Mouse (Mus musculus) lung, embryonic 16.5 days (tissue): Measurements from ENCODE around the gene Cdh12. TPM values are rescaled to one million over a fixed set of nuclear protein-coding genes. Genes with fewer than 3 reads are reported as not detected.

ENCODE experiments used
- ATAC-seq: fragments of 200-750 bp; cut with Nextera tagmentation; 2 replicates; pipeline ENCODE4 v1.8.0; 2017; ENCODE audit warnings: low read depth, mild to moderate bottlenecking, moderate library complexity
- H3K27ac ChIP-seq: fragments of 300-500 bp; sonication (generic); 2 replicates; pipeline ENCODE4 v1.5.1; 2014; ENCODE audit warnings: mild to moderate bottlenecking, control low read depth, low read length
- H3K27me3 ChIP-seq: fragments of 300-500 bp; sonication (generic); 2 replicates; pipeline ENCODE4 v1.6.1; 2014; ENCODE audit warnings: low read depth, low read length, mixed read lengths; ENCODE audit not compliant: control insufficient read depth, insufficient read depth
- H3K36me3 ChIP-seq: fragments of 300-500 bp; sonication (generic); 2 replicates; pipeline ENCODE4 v1.6.1; 2014; ENCODE audit warnings: low read length; ENCODE audit not compliant: control insufficient read depth, insufficient read depth
- H3K4me1 ChIP-seq: fragments of 300-500 bp; sonication (generic); replicated peaks from 2 replicates; pipeline ENCODE4 v1.6.1; 2014; ENCODE audit warnings: low read length, mixed read lengths; ENCODE audit not compliant: control insufficient read depth, insufficient read depth
- H3K4me2 ChIP-seq: fragments of 300-500 bp; sonication (generic); 2 replicates; pipeline ENCODE4 v1.6.1; 2014; ENCODE audit warnings: low read depth, low read length, control low read depth
- H3K4me3 ChIP-seq: fragments of 300-500 bp; sonication (generic); 2 replicates; pipeline ENCODE4 v1.5.1; 2014; ENCODE audit warnings: mild to moderate bottlenecking, low read length, control low read depth
- H3K9ac ChIP-seq: fragments of 300-500 bp; sonication (generic); 2 replicates; pipeline ENCODE4 v1.6.1; 2014; ENCODE audit warnings: low read length, control low read depth
- H3K9me3 ChIP-seq: fragments of 300-500 bp; sonication (generic); 2 replicates; pipeline ENCODE4 v1.6.1; 2016; ENCODE audit warnings: low read length; ENCODE audit not compliant: control insufficient read depth
- WGBS: fragments of 180-500 bp; shearing (Covaris S2); extraction: QIAGEN DNeasy Blood & Tissue Kit; methylation state at CpG from one replicate; pipeline ENCODE4 v1.1.7; 2014; 5-methylcytosine and 5-hydroxymethylcytosine counted together
- polyA plus RNA-seq: library from polyadenylated mRNA; unstranded; fragments of >200 nt; fragmentation: Nextera tagmentation; extraction: Ambion mirVana; gene quantifications from 2 replicates; pipeline ENCODE4 v1.2.1, GENCODE M21; 2015

Cdh12 gene
- polyA plus RNA-seq, 1 experiment from 2014 or later = 0.03 TPM

- H3K9me3 ChIP-seq = no peaks in the 10 kb centered on the region
- H3K27ac ChIP-seq = no peak overlapping the region
- no peaks in the 10 kb centered on the region for H3K27me3 ChIP-seq
- H3K9ac ChIP-seq = no peak overlapping the region
- H3K36me3 ChIP-seq = no peaks in the 10 kb centered on the region
- WGBS = 36% methylated on average over 2 of the region's 2 CpGs
- no peak for ATAC-seq
- no peak overlapping the region for H3K4me3 ChIP-seq
- no peak overlapping the region for H3K4me2 ChIP-seq
- no peaks in the 10 kb centered on the region for H3K4me1 ChIP-seq
Observed at GRCm38 (mm10) chr15:20967463-20967862, 518.4 kb downstream of the Cdh12 start.

- ATAC-seq = no peak
- no peak overlapping the region for H3K27ac ChIP-seq
Observed at GRCm38 (mm10) chr15:20971041-20971440, 522.0 kb downstream of the Cdh12 start.

GRCm38 (mm10) chr15:21000541-21000940 is 551.5 kb downstream of the Cdh12 start:
- H3K4me3 ChIP-seq = no peak overlapping the region

More at GRCm38 (mm10) chr15:20971041-20971440, 522.0 kb downstream of the Cdh12 start:
- Histone ChIP-seq H3K4me1 (no peaks in the 10 kb centered on the region), H3K4me2 (no peak overlapping the region), H3K9ac (no peak overlapping the region), H3K9me3 (no peaks in the 10 kb centered on the region), H3K36me3 (no peaks in the 10 kb centered on the region), H3K27me3 (no peaks in the 10 kb centered on the region), H3K4me3 (no peak overlapping the region)
- WGBS = 87% methylated on average over 2 of the region's 2 CpGs

GRCm38 (mm10) chr15:21007931-21008330 is 558.9 kb downstream of the Cdh12 start:
- Histone ChIP-seq H3K36me3 (no peaks in the 10 kb centered on the region), H3K4me1 (no peaks in the 10 kb centered on the region), H3K4me2 (no peak overlapping the region), H3K4me3 (no peak overlapping the region), H3K9me3 (no peaks in the 10 kb centered on the region), H3K9ac (no peak overlapping the region), H3K27ac (no peak overlapping the region), H3K27me3 (no peaks in the 10 kb centered on the region)
- ATAC-seq = no peak
- WGBS = 66% methylated on average over 2 of the region's 2 CpGs

More at GRCm38 (mm10) chr15:21000541-21000940, 551.5 kb downstream of the Cdh12 start:
- no peak overlapping the region for H3K9ac ChIP-seq
- no peaks in the 10 kb centered on the region for H3K36me3 ChIP-seq
- 78% methylated on average over 4 of the region's 4 CpGs for WGBS
- H3K27ac ChIP-seq = no peak overlapping the region
- H3K27me3 ChIP-seq = no peaks in the 10 kb centered on the region
- no peak for ATAC-seq
- H3K4me1 ChIP-seq = no peaks in the 10 kb centered on the region
- no peak overlapping the region for H3K4me2 ChIP-seq
- H3K9me3 ChIP-seq = no peaks in the 10 kb centered on the region

GRCm38 (mm10) chr15:21008487-21008886 is 559.4 kb downstream of the Cdh12 start:
- no peak overlapping the region for H3K4me2 ChIP-seq
- H3K9me3 ChIP-seq = no peaks in the 10 kb centered on the region
- no peak for ATAC-seq
- no peak overlapping the region for H3K9ac ChIP-seq
- H3K4me3 ChIP-seq = no peak overlapping the region
- no peaks in the 10 kb centered on the region for H3K4me1 ChIP-seq
- no peaks in the 10 kb centered on the region for H3K36me3 ChIP-seq
- WGBS = 33% methylated on average over 1 of the region's 1 CpGs
- no peak overlapping the region for H3K27ac ChIP-seq
- H3K27me3 ChIP-seq = no peaks in the 10 kb centered on the region

GRCm38 (mm10) chr15:21008969-21009368 is 559.9 kb downstream of the Cdh12 start:
- Histone ChIP-seq H3K4me3 (no peak overlapping the region), H3K4me1 (no peaks in the 10 kb centered on the region), H3K4me2 (no peak overlapping the region), H3K27ac (no peak overlapping the region), H3K9me3 (no peaks in the 10 kb centered on the region), H3K36me3 (no peaks in the 10 kb centered on the region), H3K9ac (no peak overlapping the region), H3K27me3 (no peaks in the 10 kb centered on the region)
- no peak for ATAC-seq
- WGBS = 59% methylated on average over 3 of the region's 3 CpGs

- Histone ChIP-seq H3K9me3 (no peaks in the 10 kb centered on the region), H3K4me2 (no peak overlapping the region), H3K4me1 (no peaks in the 10 kb centered on the region), H3K27me3 (no peaks in the 10 kb centered on the region), H3K27ac (no peak overlapping the region), H3K36me3 (no peaks in the 10 kb centered on the region), H3K9ac (no peak overlapping the region), H3K4me3 (no peak overlapping the region)
- 63% methylated on average over 1 of the region's 1 CpGs for WGBS
- no peak for ATAC-seq
Observed at GRCm38 (mm10) chr15:21063683-21064082, 614.6 kb downstream of the Cdh12 start.

- Histone ChIP-seq H3K4me1 (no peaks in the 10 kb centered on the region), H3K9me3 (no peaks in the 10 kb centered on the region), H3K4me3 (no peak overlapping the region), H3K27ac (no peak overlapping the region), H3K27me3 (no peaks in the 10 kb centered on the region), H3K4me2 (no peak overlapping the region), H3K9ac (no peak overlapping the region), H3K36me3 (no peaks in the 10 kb centered on the region)
- ATAC-seq = no peak
- 57% methylated on average over 2 of the region's 2 CpGs for WGBS
Observed at GRCm38 (mm10) chr15:21069264-21069663, 620.2 kb downstream of the Cdh12 start.

- Histone ChIP-seq H3K27ac (no peak overlapping the region), H3K36me3 (no peaks in the 10 kb centered on the region), H3K4me2 (no peak overlapping the region), H3K4me3 (no peak overlapping the region), H3K4me1 (no peaks in the 10 kb centered on the region), H3K9ac (no peak overlapping the region), H3K9me3 (0 out of 2 replicates have a peak, but pooled peaks cover 3% of the 10 kb centered on the region), H3K27me3 (no peaks in the 10 kb centered on the region)
- 56% methylated on average over 1 of the region's 1 CpGs for WGBS
- ATAC-seq = no peak
Observed at GRCm38 (mm10) chr15:21092824-21093223, 643.8 kb downstream of the Cdh12 start.
